Mouse (Mus musculus) thymus, adult 2 months (tissue): ENCODE data around the gene Gm10024.

Experiments used
- CTCF ChIP-seq: fragments of 200-500 bp; IDR thresholded peaks from 2 replicates; pipeline ENCODE4 v1.5.1; 2012; ENCODE audit warnings: mild to moderate bottlenecking, control low read depth, low read length, moderate library complexity, borderline replicate concordance; ENCODE audit not compliant: control insufficient read depth, poor library complexity, insufficient read depth; ENCODE audit errors: extremely low read depth
- POLR2A ChIP-seq: fragments of 200-500 bp; IDR thresholded peaks from 2 replicates; pipeline ENCODE4 v1.6.1; 2012; ENCODE audit warnings: mild to moderate bottlenecking, low read length, control low read depth, moderate library complexity; ENCODE audit not compliant: control insufficient read depth, poor library complexity, insufficient read depth; ENCODE audit errors: extremely low read depth

DNA sequence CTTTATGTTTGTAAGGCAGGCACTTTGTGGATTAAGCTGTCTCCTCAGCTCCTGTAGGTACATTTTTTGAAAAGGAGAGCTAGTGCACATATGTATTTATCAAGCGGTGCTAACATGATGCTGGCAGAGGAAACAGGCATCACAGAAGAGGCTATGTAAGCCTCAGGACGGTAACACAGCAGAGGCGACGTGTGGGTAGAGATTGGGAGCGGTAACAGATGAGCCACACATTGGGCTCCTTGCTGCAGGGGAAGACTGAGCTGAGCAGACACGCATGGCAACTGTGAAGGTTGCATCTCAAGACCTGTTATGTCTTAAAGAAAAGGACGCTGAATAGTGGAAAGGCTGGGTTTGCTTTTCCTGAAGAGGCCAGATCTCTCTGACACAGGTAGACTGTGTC is 28.3 kb upstream of the Gm10024 start:
- TF ChIP-seq CTCF = no peak
- no peak for TF ChIP-seq POLR2A
